Mouse (Mus musculus) right cerebral cortex, adult 2 months (tissue): ENCODE measurements around the gene Cda.

Source experiments
- DNase-seq, 2 experiments: peaks; one replicate each; pipeline ENCODE4 v3.0.0; 2021 to 2022; ENCODE audit warnings: low spot score in 2 of 2

Cda gene

GRCm38 (mm10) chr4:138307739-138308138 lies 60.1 kb downstream of the Cda start:
- DNase-seq, result peak in 1 of 2 experiments; percentile 55

GRCm38 (mm10) chr4:138307025-138307424 lies 60.8 kb downstream of the Cda start:
- no peak for DNase-seq

GRCm38 (mm10) chr4:138304340-138305104 lies 63.3 kb downstream of the Cda start, which contains the start of gene Ddost:
Gene Ddost, plus strand, starts transcription at chr4:138304730.
- peak; percentile 98 for DNase-seq

- no peak for DNase-seq
These were observed 64.0 kb downstream of the Cda start for GRCm38 (mm10) chr4:138303742-138304141.

DNA sequence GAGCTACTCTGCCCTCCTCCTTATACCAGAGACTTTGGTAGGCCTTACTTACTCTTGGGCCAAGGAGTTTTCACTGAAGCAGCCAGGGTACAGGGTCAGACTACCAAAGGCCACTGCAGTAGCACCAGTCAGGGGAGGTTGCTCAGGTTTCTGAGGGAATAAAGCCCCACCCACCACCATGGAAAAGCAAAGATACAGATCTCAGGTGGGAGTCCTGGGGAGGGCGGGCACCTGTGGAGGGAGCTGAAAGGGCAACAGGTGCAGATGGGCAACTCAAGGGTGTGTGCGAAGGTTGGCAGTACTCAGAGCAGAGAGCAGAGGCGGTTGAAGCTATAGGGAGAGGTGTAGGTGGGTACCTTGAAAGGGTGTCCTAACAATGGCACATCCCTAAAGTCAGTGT lies 64.8 kb downstream of the Cda start:
- no peak for DNase-seq

DNA sequence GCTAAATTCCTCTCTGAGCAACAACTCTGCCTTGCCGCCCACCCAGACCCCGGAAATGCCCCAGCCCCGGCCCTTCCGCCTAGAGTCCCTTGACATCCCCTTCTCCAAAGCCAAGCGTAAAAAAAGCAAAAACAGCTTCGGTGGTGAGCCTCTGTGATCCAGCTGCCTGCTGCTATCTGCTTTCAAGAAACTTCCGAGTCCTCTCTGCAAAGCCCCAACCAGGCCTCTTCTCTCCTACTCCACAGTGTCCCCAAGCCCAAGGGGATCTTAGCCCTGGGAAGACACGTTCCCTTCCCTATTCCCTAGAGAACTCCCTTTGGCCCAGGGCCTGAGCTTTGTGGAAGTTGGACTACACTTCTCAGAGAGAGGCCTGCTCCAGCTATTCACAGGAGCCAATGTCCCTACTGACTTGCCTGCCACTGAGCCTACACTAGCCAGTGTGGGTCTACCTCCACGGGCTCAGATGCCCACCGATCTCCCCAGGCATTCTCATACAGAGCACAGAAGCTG lies 66.5 kb downstream of the Cda start:
- DNase-seq, result no peak

DNA sequence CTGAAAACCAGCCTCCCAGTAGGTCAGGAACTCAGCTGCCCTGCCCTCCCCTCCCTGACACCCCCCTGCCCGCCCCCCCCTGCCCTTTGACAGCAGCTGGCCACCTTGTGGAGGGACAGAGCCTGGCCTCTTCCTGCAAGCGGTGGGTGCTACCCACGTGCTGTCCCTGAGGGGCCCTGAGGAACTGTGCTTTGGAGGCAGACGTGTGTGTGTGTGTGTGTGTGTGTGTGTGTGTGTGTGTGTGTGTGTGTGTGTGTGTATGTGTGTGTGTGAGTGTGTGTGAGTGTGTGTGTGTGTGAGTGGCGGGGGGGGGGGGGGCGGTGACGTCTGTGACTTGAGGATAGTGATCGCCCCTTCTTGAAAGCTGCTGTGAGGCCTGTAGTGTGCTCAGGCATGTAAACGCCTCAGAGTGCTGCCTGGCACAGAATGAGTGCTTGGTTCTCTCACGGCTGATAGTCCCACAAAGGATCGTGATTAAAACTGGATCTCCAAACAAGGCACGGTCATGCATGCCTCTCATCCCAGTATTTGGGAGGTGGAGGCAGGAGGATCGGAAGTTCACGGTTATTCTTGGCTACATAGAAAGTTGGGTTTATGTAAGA lies 73.7 kb downstream of the Cda start:
- no peak for DNase-seq

- DNase-seq, result peak in 1 of 2 experiments; percentile 40
These were observed 74.4 kb downstream of the Cda start for GRCm38 (mm10) chr4:138293261-138293948.

DNA sequence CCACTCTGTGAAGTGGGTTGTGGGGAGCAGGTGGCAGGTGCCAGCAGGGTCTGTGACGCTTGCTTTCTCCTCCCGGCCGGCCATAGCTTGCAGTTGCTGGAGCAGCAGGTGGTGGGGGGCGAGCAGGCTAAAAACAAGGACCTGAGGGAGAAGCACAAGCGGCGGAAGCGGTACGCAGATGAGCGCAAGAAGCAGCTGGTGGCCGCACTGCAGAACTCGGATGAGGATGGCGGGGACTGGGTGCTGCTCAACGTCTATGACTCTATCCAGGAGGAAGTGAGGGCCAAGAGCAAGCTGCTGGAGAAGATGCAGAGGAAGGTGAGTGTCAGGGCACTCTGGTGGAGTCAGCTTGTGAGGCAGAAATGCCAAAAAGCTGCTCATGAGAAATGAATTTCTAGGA lies 75.8 kb downstream of the Cda start:
- DNase-seq, result no peak

DNA sequence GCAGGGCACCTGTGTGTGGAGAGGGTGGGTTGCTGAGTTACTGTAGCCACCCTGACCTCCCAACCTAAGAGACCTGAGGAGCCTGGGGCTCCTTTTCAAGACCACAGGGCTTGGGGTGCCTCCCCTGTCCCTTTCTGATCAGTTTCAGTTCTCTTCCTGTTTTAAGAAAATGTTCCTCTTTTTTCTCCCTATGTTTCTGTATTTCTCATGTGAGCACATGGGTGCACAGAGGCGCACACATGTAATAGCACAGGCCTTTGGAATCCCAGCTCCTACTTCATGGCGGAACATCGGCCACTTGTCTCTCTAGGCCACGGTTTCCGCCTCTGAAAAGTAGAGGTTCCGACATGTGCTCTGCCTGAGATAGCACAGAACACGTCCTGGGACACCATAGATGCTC lies 79.1 kb downstream of the Cda start:
- DNase-seq, result no peak
